Mouse (Mus musculus) CH12.LX (cell line): Measurements from ENCODE around the gene Fggy. TPM values are rescaled to one million over a fixed set of nuclear protein-coding genes. Genes with fewer than 3 reads are reported as not detected.

ENCODE experiments used
- DNase-seq: peaks from one replicate; pipeline ENCODE4 v3.0.0-alpha.2; 2013; ENCODE audit errors: extremely low read depth
- H3K27ac ChIP-seq: 2 replicates; pipeline ENCODE4 v1.5.1; 2012; ENCODE audit warnings: low read depth, mild to moderate bottlenecking, control low read depth, moderate library complexity; ENCODE audit not compliant: insufficient read depth
- H3K27me3 ChIP-seq: replicated peaks from 2 replicates; pipeline ENCODE3; 2012; ENCODE audit warnings: inconsistent platforms
- H3K36me3 ChIP-seq, 2 experiments: replicated peaks in 1 of 2; 2 replicates each; pipeline versions ENCODE3 to v1.6.1; 2012; ENCODE audit warnings: inconsistent platforms in 1 of 2, low read length in 1 of 2, mild to moderate bottlenecking in 1 of 2, mixed read lengths in 1 of 2, moderate library complexity in 1 of 2; ENCODE audit not compliant: control insufficient read depth in 1 of 2, insufficient read depth in 1 of 2
- H3K4me1 ChIP-seq, 2 experiments: 2 replicates each; pipeline ENCODE4 v1.6.1; 2012; ENCODE audit warnings: inconsistent platforms in 1 of 2, moderate library complexity in 1 of 2; ENCODE audit not compliant: insufficient read depth in 2 of 2, control insufficient read depth in 1 of 2
- H3K4me2 ChIP-seq: 2 replicates; pipeline ENCODE4 v1.6.1; 2012; ENCODE audit warnings: low read depth, mild to moderate bottlenecking, control low read depth; ENCODE audit not compliant: poor library complexity, insufficient read depth, severe bottlenecking
- H3K4me3 ChIP-seq, 3 experiments: fragments of 150-350 bp in 1 of 3; sonication (generic) in 1 of 3; replicated peaks in 1 of 3; 2 replicates each; pipeline versions ENCODE3 to v1.5.1; 2011 to 2012; ENCODE audit warnings: low read depth in 2 of 3, low read length in 2 of 3, mild to moderate bottlenecking in 2 of 3, moderate library complexity in 2 of 3, control low read depth in 1 of 3, improper control_type of control experiment in 1 of 3, inconsistent platforms in 1 of 3, mixed read lengths in 1 of 3; ENCODE audit not compliant: poor library complexity in 1 of 3
- H3K79me2 ChIP-seq: replicated peaks from 2 replicates; pipeline ENCODE4 v1.6.1; 2012; ENCODE audit warnings: mild to moderate bottlenecking, moderate library complexity; ENCODE audit not compliant: control insufficient read depth, poor library complexity, insufficient read depth, severe bottlenecking; ENCODE audit errors: extremely low read depth
- H3K9ac ChIP-seq: 2 replicates; pipeline ENCODE4 v1.6.1; 2012; ENCODE audit warnings: low read depth, mild to moderate bottlenecking, control low read depth, moderate library complexity; ENCODE audit not compliant: insufficient read depth
- H3K9me3 ChIP-seq: replicated peaks from 2 replicates; pipeline ENCODE3; 2012; ENCODE audit warnings: low read length, inconsistent platforms, mixed read lengths
- CHD2 ChIP-seq: IDR thresholded peaks from 2 replicates; pipeline ENCODE4 v1.6.1; 2011; ENCODE audit warnings: low read length, improper control_type of control experiment
- EP300 ChIP-seq: IDR thresholded peaks from 2 replicates; pipeline ENCODE4 v1.6.1; 2011; ENCODE audit warnings: low read length, improper control_type of control experiment
- ETS1 ChIP-seq: conservative IDR thresholded peaks from 2 replicates; pipeline ENCODE4 v1.6.1; 2012; ENCODE audit warnings: low read depth, mild to moderate bottlenecking, inconsistent platforms, low read length, improper control_type of control experiment, moderate library complexity
- GABPA ChIP-seq: IDR thresholded peaks from 2 replicates; pipeline ENCODE4 v1.6.1; 2012; ENCODE audit warnings: low read depth, low read length, improper control_type of control experiment, inconsistent platforms; ENCODE audit not compliant: insufficient replicate concordance
- HCFC1 ChIP-seq: IDR thresholded peaks from 2 replicates; pipeline ENCODE4 v1.6.1; 2012; ENCODE audit warnings: low read depth, mild to moderate bottlenecking, inconsistent platforms, low read length, improper control_type of control experiment
- JUN ChIP-seq: IDR thresholded peaks from 2 replicates; pipeline ENCODE4 v1.6.1; 2011; ENCODE audit warnings: low read depth, mild to moderate bottlenecking, low read length, improper control_type of control experiment, moderate library complexity; ENCODE audit not compliant: insufficient read depth
- JUND ChIP-seq: conservative IDR thresholded peaks from 2 replicates; pipeline ENCODE4 v1.6.1; 2011; ENCODE audit warnings: low read depth, low read length, improper control_type of control experiment
- KAT2A ChIP-seq: IDR thresholded peaks from 2 replicates; pipeline ENCODE4 v1.6.1; 2012; ENCODE audit warnings: low read length, improper control_type of control experiment, inconsistent platforms; ENCODE audit not compliant: insufficient replicate concordance
- MAFK ChIP-seq: IDR thresholded peaks from 2 replicates; pipeline ENCODE4 v1.6.1; 2011; ENCODE audit warnings: low read length, improper control_type of control experiment; ENCODE audit not compliant: insufficient replicate concordance
- MAZ ChIP-seq: IDR thresholded peaks from 2 replicates; pipeline ENCODE4 v1.6.1; 2012; ENCODE audit warnings: low read depth, mild to moderate bottlenecking, inconsistent platforms, low read length, improper control_type of control experiment, moderate library complexity
- MXI1 ChIP-seq: IDR thresholded peaks from 2 replicates; pipeline ENCODE4 v1.6.1; 2011; ENCODE audit warnings: mild to moderate bottlenecking, low read depth, low read length, improper control_type of control experiment
- NELFE ChIP-seq: IDR thresholded peaks from 2 replicates; pipeline ENCODE4 v1.6.1; 2011; ENCODE audit warnings: low read depth, low read length, improper control_type of control experiment
- TBP ChIP-seq: conservative IDR thresholded peaks from 2 replicates; pipeline ENCODE4 v1.6.1; 2011; ENCODE audit warnings: low read depth, low read length, improper control_type of control experiment
- UBTF ChIP-seq: IDR thresholded peaks from 2 replicates; pipeline ENCODE4 v1.6.1; 2012; ENCODE audit warnings: low read depth, mild to moderate bottlenecking, inconsistent platforms, low read length, improper control_type of control experiment, moderate library complexity
- USF2 ChIP-seq: conservative IDR thresholded peaks from 2 replicates; pipeline ENCODE4 v1.6.1; 2011; ENCODE audit warnings: low read depth, low read length, improper control_type of control experiment
- ZC3H11A ChIP-seq: IDR thresholded peaks from 2 replicates; pipeline ENCODE4 v1.6.1; 2012; ENCODE audit warnings: low read depth, mild to moderate bottlenecking, inconsistent platforms, low read length, improper control_type of control experiment
- ZNF384 ChIP-seq: IDR thresholded peaks from 2 replicates; pipeline ENCODE4 v1.6.1; 2012; ENCODE audit warnings: low read depth, low read length, improper control_type of control experiment, inconsistent platforms
- dilution Hi-C: fragments of 300-500 bp; cut with MboI; formaldehyde crosslinking; loops from 2 replicates; pipeline ENCODE4 v1.14.3; 2020; ENCODE audit warnings: low sequenced_read_pairs; ENCODE audit not compliant: extremely low pct_unique_long_range_greater_than_20kb, extremely low pct_ligation_motif_present
- in situ Hi-C: fragments of 300-500 bp; cut with MboI; formaldehyde crosslinking; loops from 3 replicates; pipeline ENCODE4 v1.14.3; 2019; ENCODE audit warnings: low sequenced_read_pairs, low pct_ligation_motif_present, low pct_unique_long_range_greater_than_20kb, mixed read lengths
- polyA plus RNA-seq: library from polyadenylated mRNA; unstranded; fragments of >175 nt; gene quantifications from 2 replicates; pipeline ENCODE4 v1.2.1, GENCODE M21; 2012; ENCODE audit warnings: low read depth; ENCODE audit not compliant: insufficient read length
- total RNA-seq, 2 experiments: library from RNA; depleted of rRNA; stranded (reverse); fragments of 300-350 nt in 1 of 2; fragments of >200 nt in 1 of 2; gene quantifications; 2 replicates each; pipeline ENCODE4 v1.2.3; 2012 to 2014

The Fggy gene
- total and polyA plus RNA-seq, 3 experiments, result 6.2 to 7.5 (median 6.9) TPM

DNA sequence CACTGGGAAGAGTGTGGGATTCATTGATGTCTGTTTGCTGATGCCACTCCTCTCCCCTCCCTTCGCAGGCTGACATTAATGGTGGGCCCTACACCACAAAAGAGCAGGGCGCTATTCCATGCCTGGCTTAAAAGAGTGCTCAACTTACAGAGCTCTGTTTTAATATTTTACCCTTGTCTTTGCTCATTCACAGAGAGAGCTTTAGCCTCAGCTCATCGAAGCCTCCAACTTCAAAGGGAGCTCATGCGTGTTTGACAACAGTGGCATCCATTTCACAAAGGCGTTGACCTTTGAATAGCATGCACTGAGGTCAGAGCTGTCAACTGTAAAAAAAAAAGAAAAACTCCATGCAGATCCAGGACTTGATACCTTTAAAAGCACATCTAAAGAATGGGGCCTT lies 86.7 kb downstream of the Fggy start:
- no peak overlapping the region for H3K27ac ChIP-seq
- no peaks in the 10 kb centered on the region for H3K27me3 ChIP-seq
- H3K4me1 ChIP-seq, result no peaks in the 10 kb centered on the region
- in situ Hi-C loops, result no loop called here
- peaks cover 0 to 2% of the 10 kb centered on the region in 2 experiments for H3K36me3 ChIP-seq
- no peak overlapping the region for H3K9ac ChIP-seq
- H3K4me2 ChIP-seq, result no peak overlapping the region
- H3K79me2 ChIP-seq, result no peaks in the 10 kb centered on the region
- no peak overlapping the region for H3K4me3 ChIP-seq
- no peaks in the 10 kb centered on the region for H3K9me3 ChIP-seq
- no peak for DNase-seq
- TF ChIP-seq JUND, result no peak
- dilution Hi-C loops, result no loop called here

GRCm38 (mm10) chr4:95648801-95649551 lies 91.7 kb downstream of the Fggy start:
- in situ Hi-C loops (no loop called here), dilution Hi-C loops (no loop called here)
- no peak for DNase-seq
- Histone ChIP-seq H3K27ac (no peak overlapping the region), H3K9ac (no peak overlapping the region), H3K27me3 (no peaks in the 10 kb centered on the region), H3K9me3 (no peaks in the 10 kb centered on the region), H3K4me3 (no peak overlapping the region), H3K4me2 (no peak overlapping the region), H3K36me3 (no peaks in the 10 kb centered on the region), H3K4me1 (no peaks in the 10 kb centered on the region), H3K79me2 (no peaks in the 10 kb centered on the region)
- no peak for TF ChIP-seq EP300

GRCm38 (mm10) chr4:95649552-95649905 lies 92.2 kb downstream of the Fggy start:
- no peaks in the 10 kb centered on the region for H3K9me3 ChIP-seq
- H3K79me2 ChIP-seq, result no peaks in the 10 kb centered on the region
- dilution Hi-C loops, result no loop called here
- no peak for DNase-seq
- no peak for TF ChIP-seq NELFE
- no peak for TF ChIP-seq ZNF384
- TF ChIP-seq USF2, result no peak
- no peak for TF ChIP-seq HCFC1
- no peak for TF ChIP-seq ZC3H11A
- TF ChIP-seq UBTF, result no peak
- TF ChIP-seq ETS1, result no peak
- no peak for TF ChIP-seq MXI1
- no peak for TF ChIP-seq TBP
- no peak for TF ChIP-seq JUN
- TF ChIP-seq MAFK, result no peak
- TF ChIP-seq GABPA, result no peak
- TF ChIP-seq MAZ, result no peak
- no peak for TF ChIP-seq CHD2
- TF ChIP-seq KAT2A, result no peak
- TF ChIP-seq, all 38 proteins: peak for 0
- Histone ChIP-seq H3K9ac (no peak overlapping the region), H3K27ac (no peak overlapping the region), H3K36me3 (no peaks in the 10 kb centered on the region), H3K4me2 (no peak overlapping the region), H3K27me3 (no peaks in the 10 kb centered on the region), H3K4me1 (no peaks in the 10 kb centered on the region), H3K4me3 (no peak overlapping the region)
- in situ Hi-C loops, result no loop called here
